14 mouse cellular contexts compared by ENCODE assay signal in genomic region chr7:121450951-121451843, GRCm38 (mm10). TPM values are rescaled to one million over a fixed set of nuclear protein-coding genes. Genes with fewer than 3 reads are reported as not detected.
DNase-seq lines count a peak whose midpoint lies in the region; ATAC-seq lines count a peak whose summit lies in the region.
"Had no signal": no experiment of that assay in that cellular context is flagged by ENCODE, and none has a peak within 500 bp of the region (broad histone marks: within the 10 kb centered on the region; RNA-seq: fewer than 3 reads in every experiment).

No protein-coding gene starts in this region.

- ATAC-seq in hindbrain, embryonic 14.5 days (ENCODE audit: low FRiP score) = peak; percentile 51; the same call in 1 of the 2 replicates
- ATAC-seq in neural tube, embryonic 14.5 days (ENCODE audit: low read depth) = 0 out of 2 replicates have a peak, but pooled peaks have one; percentile 34
- ATAC-seq: CD4-positive, CD25-positive, alpha-beta regulatory T cell, adult 4 months; liver, postnatal 0 days had no signal

- H3K4me2 ChIP-seq in hindbrain, embryonic 14.5 days (replicated peaks) = no peak overlapping the region
- no peak overlapping the region for H3K4me2 ChIP-seq in neural tube, embryonic 14.5 days (ENCODE audit: low read depth, low read length)
- H3K4me2 ChIP-seq: limb, embryonic 12.5 days; neural tube, embryonic 12.5 days had no signal

- peak; percentile 31 for DNase-seq in layer of hippocampus, adult 9-11 months
- no peak for DNase-seq in layer of hippocampus, adult 9-10 months (ENCODE audit: low spot score)
- DNase-seq in embryonic facial prominence, embryonic 10.5 days (ENCODE audit: low spot score) = peak; percentile 29
- DNase-seq in hindbrain, embryonic 14.5 days (ENCODE audit: low spot score) = peak; percentile 44
- DNase-seq in gastrocnemius, postnatal 14 days = no peak
- no peak for DNase-seq in heart, embryonic 10.5 days (ENCODE audit: low spot score)
- DNase-seq: cerebellum, postnatal 10 days; heart, postnatal 36 days; liver, postnatal 0 days had no signal

- H3K4me3 ChIP-seq in embryonic facial prominence, embryonic 10.5 days = no peak overlapping the region
- no peak overlapping the region for H3K4me3 ChIP-seq in hindbrain, embryonic 14.5 days (replicated peaks; ENCODE audit: low read length)
- H3K4me3 ChIP-seq in neural tube, embryonic 14.5 days (ENCODE audit: low read depth, low read length) = no peak overlapping the region
- no peak overlapping the region for H3K4me3 ChIP-seq in heart, embryonic 10.5 days
- H3K4me3 ChIP-seq: limb, embryonic 12.5 days; neural tube, embryonic 12.5 days had no signal

- peaks cover 22% of the 10 kb centered on the region for H3K4me1 ChIP-seq in embryonic facial prominence, embryonic 10.5 days
- H3K4me1 ChIP-seq in hindbrain, embryonic 14.5 days (replicated peaks; ENCODE audit: control insufficient read depth, insufficient read depth, low read length) = peaks cover 6% of the 10 kb centered on the region
- no peaks in the 10 kb centered on the region for H3K4me1 ChIP-seq in neural tube, embryonic 14.5 days (ENCODE audit: control insufficient read depth, insufficient read depth, low read length)
- no peaks in the 10 kb centered on the region for H3K4me1 ChIP-seq in heart, embryonic 10.5 days

- H3K9ac ChIP-seq in hindbrain, embryonic 14.5 days = no peak overlapping the region
- no peak overlapping the region for H3K9ac ChIP-seq in neural tube, embryonic 14.5 days (replicated peaks; ENCODE audit: low read depth, low read length)
- H3K9ac ChIP-seq: limb, embryonic 12.5 days; liver, postnatal 0 days; neural tube, embryonic 12.5 days had no signal

- no peaks in the 10 kb centered on the region for H3K36me3 ChIP-seq in embryonic facial prominence, embryonic 10.5 days (replicated peaks)
- no peaks in the 10 kb centered on the region for H3K36me3 ChIP-seq in hindbrain, embryonic 14.5 days (replicated peaks; ENCODE audit: control insufficient read depth, insufficient read depth)
- H3K36me3 ChIP-seq in neural tube, embryonic 14.5 days (ENCODE audit: control insufficient read depth, insufficient read depth, low read length) = no peaks in the 10 kb centered on the region
- no peaks in the 10 kb centered on the region for H3K36me3 ChIP-seq in heart, embryonic 10.5 days
- H3K36me3 ChIP-seq: limb, embryonic 12.5 days; neural tube, embryonic 12.5 days had no signal

- H3K27me3 ChIP-seq in embryonic facial prominence, embryonic 10.5 days (replicated peaks; ENCODE audit: low read depth, poor library complexity, severe bottlenecking) = no peaks in the 10 kb centered on the region
- no peaks in the 10 kb centered on the region for H3K27me3 ChIP-seq in hindbrain, embryonic 14.5 days (ENCODE audit: control insufficient read depth, insufficient read depth, low read length)
- no peaks in the 10 kb centered on the region for H3K27me3 ChIP-seq in neural tube, embryonic 14.5 days (ENCODE audit: control insufficient read depth, insufficient read depth, low read length)
- no peaks in the 10 kb centered on the region for H3K27me3 ChIP-seq in heart, embryonic 10.5 days (ENCODE audit: insufficient read depth, poor library complexity, severe bottlenecking)
- H3K27me3 ChIP-seq: limb, embryonic 12.5 days; neural tube, embryonic 12.5 days had no signal

- intact Hi-C loops in gastrocnemius, postnatal 14 days (cut with DNase I; ENCODE audit: low total_unique reads) = no loop called here

- H3K9me3 ChIP-seq in embryonic facial prominence, embryonic 10.5 days = no peaks in the 10 kb centered on the region
- H3K9me3 ChIP-seq in hindbrain, embryonic 14.5 days (ENCODE audit: control insufficient read depth, low read length) = no peaks in the 10 kb centered on the region
- H3K9me3 ChIP-seq in neural tube, embryonic 14.5 days (ENCODE audit: control insufficient read depth, low read length) = no peaks in the 10 kb centered on the region
- H3K9me3 ChIP-seq in heart, embryonic 10.5 days = no peaks in the 10 kb centered on the region
- H3K9me3 ChIP-seq: limb, embryonic 12.5 days; neural tube, embryonic 12.5 days had no signal

- no peak overlapping the region for H3K27ac ChIP-seq in embryonic facial prominence, embryonic 10.5 days (replicated peaks)
- H3K27ac ChIP-seq in hindbrain, embryonic 14.5 days = peak overlapping the region; percentile 66
- H3K27ac ChIP-seq in neural tube, embryonic 14.5 days (ENCODE audit: low read depth, low read length) = no peak overlapping the region
- no peak overlapping the region for H3K27ac ChIP-seq in heart, embryonic 10.5 days
- H3K27ac ChIP-seq: limb, embryonic 12.5 days; neural tube, embryonic 12.5 days had no signal

- 49% methylated on average over 13 of the region's 13 CpGs for WGBS in embryonic facial prominence, embryonic 10.5 days
- WGBS in hindbrain, embryonic 14.5 days = 39% methylated on average over 13 of the region's 13 CpGs
- WGBS in neural tube, embryonic 14.5 days = 56% methylated on average over 13 of the region's 13 CpGs
- 71% methylated on average over 13 of the region's 13 CpGs for WGBS in heart, embryonic 10.5 days

RNA-seq across cellular contexts. Expression of gene Hs3st2, which starts 59.5 kb away (rescaled TPM):
- 0.28 and 0.56 TPM in 2 replicates for polyA plus RNA-seq in embryonic facial prominence, embryonic 10.5 days (2016; fragmentation: Nextera tagmentation; extraction: Ambion mirVana)
- polyA plus RNA-seq in hindbrain, embryonic 14.5 days (2014; fragmentation: Nextera tagmentation; extraction: Ambion mirVana) = 17.6 and 20.1 TPM in 2 replicates
- 21.1 and 21.9 TPM in 2 replicates for polyA plus RNA-seq in neural tube, embryonic 14.5 days (2014; fragmentation: Nextera tagmentation; extraction: Ambion mirVana)
- total RNA-seq in gastrocnemius, postnatal 14 days (2021) = not detected
- 0.32 and 1.7 TPM in 2 replicates for polyA plus RNA-seq in heart, embryonic 10.5 days (2016; fragmentation: Nextera tagmentation; extraction: Ambion mirVana)
- total RNA-seq: heart, adult 8-10 months; heart, postnatal 36 days had no signal
- polyA plus RNA-seq: CD4-positive, CD25-positive, alpha-beta regulatory T cell, adult 4 months; liver, postnatal 0 days had no signal

Comparison
In these comparisons a context has a peak if more than half of its experiments do, and no peak if none do; other contexts are left out.
1. DNase-seq: peak in layer of hippocampus, adult 9-11 months (single experiment), embryonic facial prominence, embryonic 10.5 days (single experiment) and hindbrain, embryonic 14.5 days (single experiment); none in layer of hippocampus, adult 9-10 months (single experiment), gastrocnemius, postnatal 14 days (single experiment) and heart, embryonic 10.5 days (single experiment).